Mouse (Mus musculus) forebrain, embryonic 14.5 days (tissue): ENCODE measurements around the gene Abca1. TPM values are rescaled to one million over a fixed set of nuclear protein-coding genes. Genes with fewer than 3 reads are reported as not detected.

Experiments used
- ATAC-seq: fragments of 200-750 bp; cut with Nextera tagmentation; 2 replicates; pipeline ENCODE4 v1.8.0; 2017; ENCODE audit warnings: mild to moderate bottlenecking, moderate library complexity
- DNase-seq: peaks from one replicate; pipeline ENCODE4 v3.0.0-alpha.2; 2015; ENCODE audit warnings: low spot score
- H3K27ac ChIP-seq: fragments of 300-500 bp; sonication (generic); 2 replicates; pipeline ENCODE4 v1.5.1; 2014; ENCODE audit warnings: low read depth, mild to moderate bottlenecking, control low read depth, low read length, moderate library complexity
- H3K27me3 ChIP-seq: fragments of 300-500 bp; sonication (generic); replicated peaks from 2 replicates; pipeline ENCODE4 v1.6.1; 2014; ENCODE audit warnings: low read length, control low read depth, mixed read lengths; ENCODE audit not compliant: control insufficient read depth, insufficient read depth
- H3K36me3 ChIP-seq: fragments of 300-500 bp; sonication (generic); 2 replicates; pipeline ENCODE4 v1.6.1; 2014; ENCODE audit warnings: low read length, control low read depth; ENCODE audit not compliant: control insufficient read depth, insufficient read depth
- H3K4me1 ChIP-seq: fragments of 300-500 bp; sonication (generic); 2 replicates; pipeline ENCODE4 v1.6.1; 2014; ENCODE audit warnings: antibody characterized with exemption, low read length, control low read depth; ENCODE audit not compliant: control insufficient read depth, insufficient read depth
- H3K4me2 ChIP-seq: fragments of 300-500 bp; sonication (generic); 2 replicates; pipeline ENCODE4 v1.6.1; 2014; ENCODE audit warnings: mild to moderate bottlenecking, control low read depth, low read length
- H3K4me3 ChIP-seq: fragments of 300-500 bp; sonication (generic); 2 replicates; pipeline ENCODE4 v1.5.1; 2014; ENCODE audit warnings: low read depth, low read length, control low read depth
- H3K9ac ChIP-seq: fragments of 300-500 bp; sonication (generic); 2 replicates; pipeline ENCODE4 v1.6.1; 2014; ENCODE audit warnings: mild to moderate bottlenecking, low read length, control low read depth, moderate library complexity
- H3K9me3 ChIP-seq: fragments of 300-500 bp; sonication (generic); replicated peaks from 2 replicates; pipeline ENCODE4 v1.6.1; 2016; ENCODE audit warnings: low read length, control low read depth, mixed read lengths; ENCODE audit not compliant: control insufficient read depth
- WGBS: fragments of 180-500 bp; shearing (Covaris S2); extraction: QIAGEN DNeasy Blood & Tissue Kit; methylation state at CpG from one replicate; pipeline ENCODE4 v1.1.7; 2014; 5-methylcytosine and 5-hydroxymethylcytosine counted together
- polyA plus RNA-seq: library from polyadenylated mRNA; unstranded; fragments of >200 nt; fragmentation: Nextera tagmentation; extraction: Ambion mirVana; gene quantifications from 2 replicates; pipeline ENCODE4 v1.2.1, GENCODE M21; 2014

The Abca1 gene
- polyA plus RNA-seq, 1 experiment from 2014 or later = 9.6 TPM

DNA sequence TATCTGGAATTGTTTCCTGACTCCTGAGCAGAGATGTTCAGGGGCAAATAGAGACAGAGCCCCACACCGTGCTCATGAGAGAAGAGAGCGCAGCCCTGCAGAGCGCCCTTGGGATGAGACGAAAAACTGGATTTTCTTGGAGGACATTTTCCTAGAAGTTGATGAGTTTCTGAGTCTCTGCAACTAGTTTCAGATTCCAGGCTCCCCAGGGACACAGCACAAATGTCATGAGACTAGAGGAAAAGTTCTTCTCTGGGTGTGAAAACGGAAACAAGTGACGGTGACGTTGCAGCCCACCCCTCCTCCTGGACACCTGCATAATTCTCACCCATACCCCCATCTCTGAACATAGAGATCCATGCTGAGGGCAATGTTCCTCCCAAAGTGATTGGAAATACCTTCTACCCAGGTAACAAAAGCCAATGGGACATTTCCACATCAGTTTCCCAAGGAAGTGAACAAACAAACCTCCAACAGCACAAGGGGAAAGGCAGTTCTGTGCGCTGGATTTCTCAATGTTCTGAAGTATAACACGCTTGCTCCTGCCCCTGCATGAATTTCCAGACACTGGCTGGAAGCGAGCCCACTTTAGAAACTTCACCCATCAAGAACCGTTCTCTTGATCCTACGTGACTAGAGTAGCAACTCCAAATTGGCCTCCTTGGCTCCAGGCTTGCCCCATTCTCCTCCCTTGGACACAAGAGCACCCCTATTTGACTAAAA is 13.3 kb downstream of the Abca1 start:
- H3K27me3 ChIP-seq = no peaks in the 10 kb centered on the region
- no peak for ATAC-seq
- H3K9ac ChIP-seq = no peak overlapping the region
- no peak for DNase-seq
- H3K4me1 ChIP-seq = peaks cover 6% of the 10 kb centered on the region; the same call in 1 of the 2 replicates
- H3K4me2 ChIP-seq = no peak overlapping the region
- H3K27ac ChIP-seq = no peak overlapping the region
- H3K4me3 ChIP-seq = no peak overlapping the region
- WGBS = 93% methylated on average over 12 of the region's 12 CpGs
- H3K9me3 ChIP-seq = no peaks in the 10 kb centered on the region
- H3K36me3 ChIP-seq = 0 out of 2 replicates have a peak, but pooled peaks cover 4% of the 10 kb centered on the region

DNA sequence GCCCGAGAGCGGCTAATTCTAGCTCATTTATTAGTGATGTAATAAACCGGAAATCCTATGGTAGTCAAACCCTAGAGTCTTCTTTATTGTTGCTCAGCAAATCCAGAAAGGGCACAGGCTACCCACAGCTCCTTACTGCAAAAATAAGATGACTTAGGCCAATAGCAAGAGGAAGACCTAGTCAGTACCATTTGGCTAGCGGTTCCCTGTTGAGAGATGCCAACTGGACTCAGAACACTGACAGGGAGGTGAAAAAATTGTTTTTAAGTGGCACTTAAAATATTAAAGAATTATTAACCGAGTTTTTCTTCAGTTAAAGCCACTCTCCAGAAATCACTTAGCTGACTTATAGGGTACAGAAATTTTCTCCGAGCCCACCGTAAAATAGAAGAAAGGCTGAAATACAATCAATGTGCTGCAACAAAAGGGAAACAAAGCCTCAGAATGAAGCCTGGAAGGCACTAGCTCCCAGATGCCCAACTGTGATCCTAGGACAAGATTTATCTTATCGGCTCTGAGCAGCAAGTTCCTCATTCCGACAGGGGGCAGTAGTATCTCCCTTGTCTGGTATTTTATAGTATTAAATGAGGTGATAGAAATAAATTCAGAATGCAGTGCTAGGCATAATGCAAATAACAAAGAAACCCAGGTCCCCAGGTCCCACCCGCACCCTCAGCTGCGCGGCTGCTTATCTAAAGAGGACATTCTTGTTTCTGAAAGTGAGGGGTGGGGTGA is 14.1 kb downstream of the Abca1 start:
- DNase-seq (no peak), ATAC-seq (no peak)
- Histone ChIP-seq H3K9ac (no peak overlapping the region), H3K27ac (no peak overlapping the region), H3K36me3 (0 out of 2 replicates have a peak, but pooled peaks cover 4% of the 10 kb centered on the region), H3K27me3 (no peaks in the 10 kb centered on the region), H3K4me1 (peaks cover 5% of the 10 kb centered on the region; the same call in 1 of the 2 replicates), H3K4me3 (no peak overlapping the region), H3K9me3 (no peaks in the 10 kb centered on the region), H3K4me2 (no peak overlapping the region)
- WGBS = 84% methylated on average over 12 of the region's 12 CpGs

DNA sequence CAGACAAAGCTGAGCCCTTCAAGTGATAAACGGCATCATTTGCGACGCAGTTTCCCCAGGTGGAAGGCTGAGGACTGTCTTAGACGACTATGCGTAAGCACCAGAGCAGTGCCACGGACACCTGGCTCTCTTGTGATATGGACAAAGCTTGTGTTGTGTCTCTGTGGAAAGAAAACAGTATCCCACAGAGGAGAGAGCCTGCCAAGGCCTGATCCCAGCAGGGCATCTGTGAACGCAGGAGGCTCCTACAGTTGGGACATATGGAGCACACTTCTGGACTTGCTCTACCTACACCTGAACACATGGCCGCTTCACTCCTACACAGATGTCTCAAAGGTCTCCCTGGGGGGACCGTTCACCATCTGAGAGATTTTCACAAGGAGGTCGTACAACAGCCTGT is 15.1 kb downstream of the Abca1 start:
- WGBS = 75% methylated on average over 10 of the region's 10 CpGs
- 0 out of 2 replicates have a peak, but pooled peaks cover 4% of the 10 kb centered on the region for H3K36me3 ChIP-seq
- H3K4me3 ChIP-seq = no peak overlapping the region
- no peak overlapping the region for H3K9ac ChIP-seq
- no peaks in the 10 kb centered on the region for H3K27me3 ChIP-seq
- DNase-seq = no peak
- H3K27ac ChIP-seq = no peak overlapping the region
- H3K4me1 ChIP-seq = 0 out of 2 replicates have a peak, but pooled peaks cover 3% of the 10 kb centered on the region
- H3K9me3 ChIP-seq = no peaks in the 10 kb centered on the region
- no peak for ATAC-seq
- H3K4me2 ChIP-seq = no peak overlapping the region

DNA sequence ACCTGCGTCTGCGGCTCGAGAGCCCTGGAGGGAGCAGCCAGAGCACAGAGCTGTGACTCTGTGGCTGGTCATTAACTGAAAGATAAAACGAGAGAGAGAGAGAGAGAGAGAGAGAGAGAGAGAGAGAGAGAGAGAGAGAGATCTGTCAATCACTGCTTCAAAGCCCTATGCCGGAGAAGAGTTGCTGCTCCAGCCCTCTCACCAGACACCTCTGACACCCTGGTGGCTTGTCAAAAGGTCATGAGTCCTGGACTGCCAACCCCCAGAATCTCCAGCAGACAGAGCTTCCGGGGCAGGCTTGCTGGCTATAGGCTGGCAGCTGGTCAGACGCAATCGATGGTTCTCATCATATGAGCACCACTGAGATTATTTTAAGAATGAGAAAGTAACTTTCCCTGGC is 15.7 kb downstream of the Abca1 start:
- Histone ChIP-seq H3K4me2 (no peak overlapping the region), H3K4me1 (0 out of 2 replicates have a peak, but pooled peaks cover 3% of the 10 kb centered on the region), H3K27ac (no peak overlapping the region), H3K27me3 (no peaks in the 10 kb centered on the region), H3K9me3 (no peaks in the 10 kb centered on the region), H3K36me3 (0 out of 2 replicates have a peak, but pooled peaks cover 4% of the 10 kb centered on the region), H3K9ac (no peak overlapping the region), H3K4me3 (no peak overlapping the region)
- ATAC-seq = no peak
- DNase-seq = no peak
- 81% methylated on average over 8 of the region's 8 CpGs for WGBS

DNA sequence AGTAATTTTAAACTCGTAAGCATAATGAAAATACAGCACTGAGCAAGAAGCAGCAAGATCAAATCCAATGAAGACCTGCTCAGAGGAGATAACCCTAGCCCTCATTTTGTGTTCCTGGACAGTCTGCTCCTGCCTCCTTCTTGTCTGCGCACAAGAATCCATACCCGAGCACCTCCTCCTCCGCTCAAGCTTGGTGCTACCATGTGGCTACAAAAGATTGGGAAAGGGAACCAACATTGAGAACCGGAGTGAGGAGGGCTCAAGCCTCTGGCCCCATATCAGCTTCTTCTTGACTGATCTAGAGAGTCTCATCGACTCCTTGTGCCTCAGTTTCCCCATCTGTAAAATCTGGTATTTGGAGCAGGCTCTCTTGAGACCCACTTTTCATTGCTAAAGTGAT is 19.0 kb downstream of the Abca1 start:
- Histone ChIP-seq H3K9me3 (no peaks in the 10 kb centered on the region), H3K9ac (no peak overlapping the region), H3K4me3 (no peak overlapping the region), H3K4me1 (no peaks in the 10 kb centered on the region), H3K36me3 (0 out of 2 replicates have a peak, but pooled peaks cover 4% of the 10 kb centered on the region), H3K4me2 (no peak overlapping the region), H3K27me3 (no peaks in the 10 kb centered on the region), H3K27ac (no peak overlapping the region)
- no peak for DNase-seq
- 92% methylated on average over 6 of the region's 6 CpGs for WGBS
- ATAC-seq = no peak

DNA sequence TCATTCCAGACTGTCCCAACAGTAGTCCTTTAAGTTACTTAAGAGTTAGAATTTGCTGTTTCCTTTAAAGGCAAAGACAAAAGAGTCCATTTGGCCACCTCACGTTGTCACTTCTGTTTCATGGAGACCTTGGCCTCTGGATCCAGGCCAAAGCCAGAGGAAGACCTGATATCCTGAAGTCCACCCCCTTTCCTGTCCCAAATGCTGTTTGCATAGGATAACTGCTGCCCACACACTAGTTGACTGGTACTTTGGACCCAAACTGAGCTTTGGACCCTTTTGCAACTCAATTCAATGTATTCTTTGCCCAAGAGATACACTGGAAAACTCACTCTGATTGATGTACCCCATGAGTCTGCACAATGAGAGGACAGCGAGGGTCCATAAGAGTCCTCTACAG is 20.2 kb downstream of the Abca1 start:
- ATAC-seq = no peak
- no peak overlapping the region for H3K27ac ChIP-seq
- WGBS = 84% methylated on average over 2 of the region's 2 CpGs

DNA sequence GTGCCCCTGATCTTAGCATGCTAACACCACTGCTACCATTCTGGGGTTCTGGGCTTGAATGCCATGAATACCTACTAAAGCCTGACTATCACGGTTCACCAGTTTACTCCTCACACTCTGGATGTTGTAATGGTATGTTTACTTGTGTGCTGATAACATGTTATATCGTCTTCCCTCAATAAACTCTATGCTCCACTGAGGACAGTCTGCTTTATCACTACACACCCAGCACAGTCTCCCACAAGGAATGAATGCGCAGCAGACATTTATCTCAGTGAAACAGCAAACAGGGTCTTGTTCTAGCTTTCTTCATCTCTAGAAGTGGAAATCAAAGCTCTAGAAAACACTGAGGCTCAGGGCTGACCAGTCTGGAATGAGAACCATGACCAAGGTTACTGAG is 20.7 kb downstream of the Abca1 start:
- no peak overlapping the region for H3K9ac ChIP-seq
- DNase-seq (no peak), ATAC-seq (no peak)
- no peaks in the 10 kb centered on the region for H3K9me3 ChIP-seq
- H3K4me3 ChIP-seq = no peak overlapping the region
- no peak overlapping the region for H3K4me2 ChIP-seq
- WGBS = 92% methylated on average over 3 of the region's 3 CpGs
- H3K36me3 ChIP-seq = 0 out of 2 replicates have a peak, but pooled peaks cover 4% of the 10 kb centered on the region
- no peaks in the 10 kb centered on the region for H3K4me1 ChIP-seq
- no peaks in the 10 kb centered on the region for H3K27me3 ChIP-seq
- no peak overlapping the region for H3K27ac ChIP-seq

More for the DNA sequence above, 20.2 kb downstream of the Abca1 start:
- no peak for DNase-seq
- H3K9me3 ChIP-seq = no peaks in the 10 kb centered on the region
- no peak overlapping the region for H3K9ac ChIP-seq
- H3K4me1 ChIP-seq = no peaks in the 10 kb centered on the region
- 0 out of 2 replicates have a peak, but pooled peaks cover 4% of the 10 kb centered on the region for H3K36me3 ChIP-seq
- H3K27me3 ChIP-seq = no peaks in the 10 kb centered on the region
- no peak overlapping the region for H3K4me2 ChIP-seq
- H3K4me3 ChIP-seq = no peak overlapping the region

DNA sequence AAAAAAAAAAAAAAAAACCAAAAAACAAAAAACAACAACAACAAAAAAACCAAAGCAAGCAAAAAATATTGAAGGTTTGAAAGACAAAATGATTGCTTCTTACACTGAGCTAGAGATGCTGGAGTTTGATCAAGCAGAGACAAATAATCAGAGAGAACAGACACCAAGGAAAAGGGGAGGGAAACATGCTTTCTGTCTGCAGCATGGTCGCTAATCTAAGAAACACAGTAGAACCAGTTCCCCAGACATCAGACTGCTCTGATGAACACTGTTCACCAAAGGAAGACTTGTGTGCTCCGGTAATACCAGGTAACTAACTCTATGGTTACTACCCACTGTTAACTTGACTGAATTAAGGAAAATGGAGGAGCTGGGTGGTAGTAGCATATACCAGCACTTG is 22.6 kb downstream of the Abca1 start:
- Histone ChIP-seq H3K9ac (no peak overlapping the region), H3K27ac (no peak overlapping the region), H3K27me3 (no peaks in the 10 kb centered on the region), H3K4me1 (no peaks in the 10 kb centered on the region), H3K36me3 (no peaks in the 10 kb centered on the region), H3K4me2 (no peak overlapping the region), H3K9me3 (no peaks in the 10 kb centered on the region), H3K4me3 (no peak overlapping the region)
- no peak for DNase-seq
- WGBS = 82% methylated on average over 2 of the region's 2 CpGs
- no peak for ATAC-seq

DNA sequence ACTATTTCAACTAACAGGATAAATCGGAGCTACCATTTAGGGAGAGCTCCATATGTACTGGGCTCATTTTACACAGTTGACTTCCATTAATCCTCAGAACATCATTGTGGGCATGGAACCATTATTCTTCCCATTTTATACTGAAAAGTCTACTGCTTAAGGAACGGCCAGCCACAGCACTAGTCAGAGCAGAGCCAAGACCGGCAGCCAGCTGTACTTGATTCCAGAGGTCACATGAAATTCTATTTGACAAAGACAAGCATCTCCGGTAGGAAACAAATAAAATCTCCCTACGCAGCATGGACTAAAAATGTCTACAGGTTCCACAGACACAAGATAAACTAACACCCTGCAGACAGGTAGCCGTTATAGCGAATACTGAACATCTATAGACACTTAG is 24.9 kb downstream of the Abca1 start:
- DNase-seq (no peak), ATAC-seq (no peak)
- H3K4me3 ChIP-seq = no peak overlapping the region
- H3K9ac ChIP-seq = no peak overlapping the region
- no peaks in the 10 kb centered on the region for H3K4me1 ChIP-seq
- H3K27me3 ChIP-seq = no peaks in the 10 kb centered on the region
- H3K27ac ChIP-seq = no peak overlapping the region
- peaks cover 6% of the 10 kb centered on the region; the same call in 1 of the 2 replicates for H3K36me3 ChIP-seq
- no peak overlapping the region for H3K4me2 ChIP-seq
- H3K9me3 ChIP-seq = no peaks in the 10 kb centered on the region
- WGBS = 94% methylated on average over 7 of the region's 7 CpGs
